Mouse (Mus musculus): Measurements from ENCODE around the gene Capn11. TPM values are rescaled to one million over a fixed set of nuclear protein-coding genes. Genes with fewer than 3 reads are reported as not detected.

Gene Capn11
- polyA plus RNA-seq, 1 experiment from 2014 or later = not detected

- peaks cover 13% of the 10 kb centered on the region; the same call in 1 of the 2 replicates for H3K36me3 ChIP-seq (ENCODE audit: insufficient read depth)
- DNase-seq (no peak), ATAC-seq (ENCODE audit: insufficient read depth) (no peak)
- peaks cover 19% of the 10 kb centered on the region for H3K4me1 ChIP-seq (ENCODE audit: insufficient read depth)
- no peak overlapping the region for H3K27ac ChIP-seq (ENCODE audit: low read depth)
- H3K27me3 ChIP-seq (ENCODE audit: insufficient read depth, low read length) = no peaks in the 10 kb centered on the region
- no peaks in the 10 kb centered on the region for H3K9me3 ChIP-seq (ENCODE audit: low read depth, low read length)
- TF ChIP-seq CTCF (IDR thresholded peaks at IDR 0.05; ENCODE audit: low read depth) = no peak
- no peak overlapping the region for H3K9ac ChIP-seq
- WGBS = 88% methylated on average over 6 of the region's 6 CpGs
- H3K4me3 ChIP-seq (ENCODE audit: low read depth, low read length) = no peak overlapping the region
- no peak overlapping the region for H3K4me2 ChIP-seq
These were observed 76.9 kb downstream of the Capn11 start for GRCm38 (mm10) chr17:45582188-45582587.

DNA sequence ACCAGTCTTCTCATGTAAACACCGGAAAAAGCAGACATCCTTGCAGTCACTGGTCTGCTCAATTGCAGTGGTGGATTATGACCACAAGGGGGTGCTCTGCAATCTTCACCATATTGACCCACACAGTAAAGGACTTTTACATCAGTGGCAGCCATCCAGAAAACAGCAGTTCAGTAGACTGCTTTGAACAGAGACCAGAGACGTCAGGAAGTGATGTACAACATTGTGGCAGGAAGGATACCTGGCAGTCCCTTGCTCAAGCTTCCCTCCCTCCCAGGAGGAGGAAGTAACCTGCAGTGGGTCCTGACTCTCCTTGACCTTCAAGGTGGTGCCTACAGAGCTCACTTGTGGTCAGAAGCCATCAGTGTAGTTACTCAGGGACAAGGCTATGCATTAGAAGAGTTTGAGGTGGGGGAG is 77.5 kb downstream of the Capn11 start:
- ATAC-seq (ENCODE audit: insufficient read depth) (peak; percentile 21; the same call in 1 of the 2 replicates), DNase-seq (peak; percentile 96)
- no peaks in the 10 kb centered on the region for H3K27me3 ChIP-seq (ENCODE audit: insufficient read depth, low read length)
- no peak overlapping the region for H3K4me3 ChIP-seq (ENCODE audit: low read depth, low read length)
- H3K9ac ChIP-seq = no peak overlapping the region
- H3K4me1 ChIP-seq (ENCODE audit: insufficient read depth) = peaks cover 19% of the 10 kb centered on the region
- 6% methylated on average over 2 of the region's 2 CpGs for WGBS
- H3K9me3 ChIP-seq (ENCODE audit: low read depth, low read length) = no peaks in the 10 kb centered on the region
- H3K36me3 ChIP-seq (ENCODE audit: insufficient read depth) = peaks cover 7% of the 10 kb centered on the region; the same call in 1 of the 2 replicates
- peak overlapping the region; percentile 29; the same call in 1 of the 2 replicates for H3K4me2 ChIP-seq
- peak; percentile 95 for TF ChIP-seq CTCF (IDR thresholded peaks at IDR 0.05; ENCODE audit: low read depth)
- no peak overlapping the region for H3K27ac ChIP-seq (ENCODE audit: low read depth)

DNA sequence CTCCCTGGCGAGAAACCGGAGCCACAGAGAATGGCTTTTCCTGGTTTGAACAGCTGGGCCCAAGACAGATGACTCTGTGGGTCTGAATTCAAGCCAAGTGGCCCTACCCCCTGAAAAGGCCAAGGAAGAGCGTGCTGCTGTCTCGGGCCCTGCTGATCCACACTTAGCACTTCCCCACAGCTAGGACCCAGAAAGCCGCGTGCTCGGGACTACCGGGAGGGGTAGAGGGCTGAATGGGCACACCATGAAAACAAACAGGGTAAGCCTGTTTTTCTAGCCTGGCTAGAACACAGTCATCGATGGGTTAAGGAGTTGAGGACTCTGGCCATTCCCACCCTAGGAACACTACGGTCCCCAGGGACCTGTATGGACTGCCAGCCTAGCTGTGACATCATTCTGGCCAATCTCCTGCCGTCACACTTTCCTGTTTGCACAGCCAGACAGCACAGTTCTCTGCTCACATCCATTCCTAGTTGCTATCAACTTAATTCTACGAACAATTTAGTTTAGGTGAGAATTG is 78.1 kb downstream of the Capn11 start:
- Histone ChIP-seq H3K27me3 (ENCODE audit: insufficient read depth, low read length) (no peaks in the 10 kb centered on the region), H3K36me3 (ENCODE audit: insufficient read depth) (0 out of 2 replicates have a peak, but pooled peaks cover 2% of the 10 kb centered on the region), H3K4me3 (ENCODE audit: low read depth, low read length) (no peak overlapping the region), H3K27ac (ENCODE audit: low read depth) (peak overlapping the region; percentile 79), H3K9ac (peak overlapping the region; percentile 25; the same call in 1 of the 2 replicates), H3K9me3 (ENCODE audit: low read depth, low read length) (no peaks in the 10 kb centered on the region), H3K4me1 (ENCODE audit: insufficient read depth) (peaks cover 19% of the 10 kb centered on the region), H3K4me2 (peak overlapping the region; percentile 29; the same call in 1 of the 2 replicates)
- ATAC-seq (ENCODE audit: insufficient read depth) = peak; percentile 25; the same call in 1 of the 2 replicates
- WGBS = 22% methylated on average over 12 of the region's 12 CpGs
- peak; percentile 61 for DNase-seq
- TF ChIP-seq CTCF (IDR thresholded peaks at IDR 0.05; ENCODE audit: low read depth) = no peak

Other genes with a start within 250 kb of the Capn11 start
- 63.8 and 68.1 TPM in 2 replicates for gene Cdc5l, start 225.6 kb downstream of the Capn11 start, polyA plus RNA-seq (2014; fragmentation: Nextera tagmentation; extraction: Ambion mirVana)
- gene Spats1, start 183.9 kb downstream of the Capn11 start, polyA plus RNA-seq (2014; fragmentation: Nextera tagmentation; extraction: Ambion mirVana) = 0.43 and 0.61 TPM in 2 replicates
- 17.0 and 17.4 TPM in 2 replicates for gene Aars2, start 152.5 kb downstream of the Capn11 start, polyA plus RNA-seq (2014; fragmentation: Nextera tagmentation; extraction: Ambion mirVana)
- 0.35 and 0.70 TPM in 2 replicates for gene Tcte1, start 135.9 kb downstream of the Capn11 start, polyA plus RNA-seq (2014; fragmentation: Nextera tagmentation; extraction: Ambion mirVana)
- gene Tmem151b, start 109.6 kb downstream of the Capn11 start, polyA plus RNA-seq (2014; fragmentation: Nextera tagmentation; extraction: Ambion mirVana) = 1.1 and 1.6 TPM in 2 replicates
- 2.3 and 3.1 TPM in 2 replicates for gene Nfkbie, start 103.6 kb downstream of the Capn11 start, polyA plus RNA-seq (2014; fragmentation: Nextera tagmentation; extraction: Ambion mirVana)
- 130 and 137 TPM in 2 replicates for gene Slc35b2, start 95.5 kb downstream of the Capn11 start, polyA plus RNA-seq (2014; fragmentation: Nextera tagmentation; extraction: Ambion mirVana)
- 1,512 and 1,564 TPM in 2 replicates for gene Hsp90ab1, start 86.1 kb downstream of the Capn11 start, polyA plus RNA-seq (2014; fragmentation: Nextera tagmentation; extraction: Ambion mirVana)
- gene Slc29a1, start 59.7 kb downstream of the Capn11 start, polyA plus RNA-seq (2014; fragmentation: Nextera tagmentation; extraction: Ambion mirVana) = 75.4 and 82.2 TPM in 2 replicates
- not detected in 2 replicates for gene Mymx, start 57.2 kb downstream of the Capn11 start, polyA plus RNA-seq (2014; fragmentation: Nextera tagmentation; extraction: Ambion mirVana)
- gene Mrpl14, start 27.0 kb upstream of the Capn11 start, polyA plus RNA-seq (2014; fragmentation: Nextera tagmentation; extraction: Ambion mirVana) = 162 and 168 TPM in 2 replicates
- 29.7 and 31.3 TPM in 2 replicates for gene Tmem63b, start 27.6 kb upstream of the Capn11 start, polyA plus RNA-seq (2014; fragmentation: Nextera tagmentation; extraction: Ambion mirVana)
- gene 1600014C23Rik, start 74.5 kb upstream of the Capn11 start, polyA plus RNA-seq (2014; fragmentation: Nextera tagmentation; extraction: Ambion mirVana) = not detected in 2 replicates